ENCODE assay signal across 8 mouse cellular contexts in the genomic region with DNA sequence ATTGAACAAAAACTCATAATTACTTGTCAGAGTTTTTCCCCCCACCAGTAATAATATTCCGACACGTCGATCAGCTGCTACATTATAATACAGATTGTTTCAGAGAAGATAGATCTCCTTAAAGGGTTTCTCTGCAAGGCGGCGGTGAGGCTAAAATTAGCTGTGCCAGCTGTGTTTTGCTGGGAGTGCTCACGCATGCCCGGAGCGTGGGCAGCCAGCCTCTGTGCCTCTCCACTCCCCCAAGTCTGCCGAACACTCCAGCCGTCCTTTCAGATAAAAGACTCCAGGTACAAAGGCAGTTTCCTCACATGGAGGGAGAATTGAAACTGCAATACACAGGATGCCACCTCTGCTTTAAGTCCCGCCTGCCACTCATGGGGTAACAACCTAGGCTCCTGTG.
DNase-seq lines count a peak whose midpoint lies in the region; ATAC-seq lines count a peak whose summit lies in the region.

No protein-coding gene starts in this region.

- ATAC-seq in megakaryocyte-erythroid progenitor cell, adult 5-6 weeks (replicated peaks; ENCODE audit: low FRiP score, low TSS enrichment, poor library complexity, severe bottlenecking): no peak

- peak; percentile 17 for DNase-seq in embryo, embryonic 10.5 days (ENCODE audit: low spot score)
- no peak for DNase-seq in embryo, embryonic 10 days (ENCODE audit: low spot score)
- DNase-seq in retina, postnatal 1 day: peak; percentile 40
- DNase-seq in retina, embryonic 14.5 days (ENCODE audit: low spot score): no peak
- DNase-seq in kidney, postnatal 4 days: peak; percentile 64 to 73
- DNase-seq in lung, postnatal 25 days (ENCODE audit: low spot score): peak; percentile 50
- DNase-seq in cerebellum, adult 11-12 months: no peak

Comparison
In these comparisons a context has a peak if more than half of its experiments do, and no peak if none do; other contexts are left out.
1. DNase-seq: peak in embryo, embryonic 10.5 days (single experiment), retina, postnatal 1 day (single experiment), kidney, postnatal 4 days (2 of 2) and lung, postnatal 25 days (single experiment); none in embryo, embryonic 10 days (single experiment), retina, embryonic 14.5 days (single experiment) and cerebellum, adult 11-12 months (single experiment).